Mouse (Mus musculus): Measurements from ENCODE around the gene Ptpn5. TPM values are rescaled to one million over a fixed set of nuclear protein-coding genes. Genes with fewer than 3 reads are reported as not detected.
A peak's percentile ranks its signal among the peaks of the same experiment; 100 is the strongest.

The Ptpn5 gene
- polyA plus RNA-seq, 1 experiment from 2014 or later, result 46.4 TPM

DNA sequence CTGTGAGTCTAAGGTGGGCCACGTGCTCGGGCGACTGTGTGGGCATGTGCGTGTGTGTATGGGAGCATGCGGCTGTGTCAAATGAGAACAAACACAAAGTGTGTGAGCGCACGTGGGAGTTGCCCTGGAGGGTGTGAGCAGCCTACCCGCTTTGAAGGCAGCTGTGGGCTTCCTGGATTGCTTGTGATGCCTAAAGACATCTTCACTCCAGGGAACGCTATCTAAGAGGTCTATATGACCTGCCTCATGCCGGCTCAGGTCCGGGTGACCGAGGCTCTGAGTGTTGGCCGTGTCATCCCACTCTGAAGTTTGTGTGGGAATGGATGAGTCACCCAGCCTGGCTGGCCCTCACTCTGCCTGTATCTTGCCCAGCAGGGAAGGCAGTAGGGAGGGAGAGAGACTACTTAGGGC is 24.7 kb downstream of the Ptpn5 start:
- H3K4me3 ChIP-seq, result no peak overlapping the region
- no peak for ATAC-seq (ENCODE audit: low FRiP score, low read depth)
- H3K4me2 ChIP-seq (replicated peaks), result no peak overlapping the region
- no peak overlapping the region for H3K9ac ChIP-seq (replicated peaks)
- no peaks in the 10 kb centered on the region for H3K27me3 ChIP-seq
- H3K4me1 ChIP-seq, result no peaks in the 10 kb centered on the region
- H3K36me3 ChIP-seq, result 0 out of 2 replicates have a peak, but pooled peaks cover 7% of the 10 kb centered on the region
- no peaks in the 10 kb centered on the region for H3K9me3 ChIP-seq
- no peak overlapping the region for H3K27ac ChIP-seq (replicated peaks)
- 90% methylated on average over 13 of the region's 13 CpGs for WGBS

DNA sequence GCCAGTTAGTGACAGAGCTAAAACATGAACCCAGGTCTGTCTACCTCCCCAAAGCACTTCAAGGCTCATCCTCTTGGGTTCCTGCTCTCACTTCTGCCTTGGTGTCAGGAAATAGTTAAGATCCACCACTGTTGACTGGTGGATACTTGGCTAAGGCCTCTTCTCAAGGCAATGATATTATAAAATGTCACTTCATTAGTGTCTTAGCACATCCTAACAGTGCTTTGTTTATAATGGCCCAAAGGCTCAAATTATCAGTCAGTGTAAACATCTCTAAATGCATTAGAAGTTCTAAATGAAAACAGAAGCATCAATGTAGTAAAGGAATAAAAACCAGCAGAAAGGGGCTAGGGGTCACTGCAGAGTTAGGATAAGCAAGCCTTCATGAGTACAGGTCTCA is 26.5 kb downstream of the Ptpn5 start:
- Histone ChIP-seq H3K4me3 (no peak overlapping the region), H3K4me2 (replicated peaks) (no peak overlapping the region), H3K27me3 (no peaks in the 10 kb centered on the region), H3K4me1 (no peaks in the 10 kb centered on the region), H3K9ac (replicated peaks) (no peak overlapping the region), H3K27ac (replicated peaks) (no peak overlapping the region), H3K9me3 (no peaks in the 10 kb centered on the region), H3K36me3 (0 out of 2 replicates have a peak, but pooled peaks cover 7% of the 10 kb centered on the region)
- ATAC-seq (ENCODE audit: low FRiP score, low read depth), result no peak

DNA sequence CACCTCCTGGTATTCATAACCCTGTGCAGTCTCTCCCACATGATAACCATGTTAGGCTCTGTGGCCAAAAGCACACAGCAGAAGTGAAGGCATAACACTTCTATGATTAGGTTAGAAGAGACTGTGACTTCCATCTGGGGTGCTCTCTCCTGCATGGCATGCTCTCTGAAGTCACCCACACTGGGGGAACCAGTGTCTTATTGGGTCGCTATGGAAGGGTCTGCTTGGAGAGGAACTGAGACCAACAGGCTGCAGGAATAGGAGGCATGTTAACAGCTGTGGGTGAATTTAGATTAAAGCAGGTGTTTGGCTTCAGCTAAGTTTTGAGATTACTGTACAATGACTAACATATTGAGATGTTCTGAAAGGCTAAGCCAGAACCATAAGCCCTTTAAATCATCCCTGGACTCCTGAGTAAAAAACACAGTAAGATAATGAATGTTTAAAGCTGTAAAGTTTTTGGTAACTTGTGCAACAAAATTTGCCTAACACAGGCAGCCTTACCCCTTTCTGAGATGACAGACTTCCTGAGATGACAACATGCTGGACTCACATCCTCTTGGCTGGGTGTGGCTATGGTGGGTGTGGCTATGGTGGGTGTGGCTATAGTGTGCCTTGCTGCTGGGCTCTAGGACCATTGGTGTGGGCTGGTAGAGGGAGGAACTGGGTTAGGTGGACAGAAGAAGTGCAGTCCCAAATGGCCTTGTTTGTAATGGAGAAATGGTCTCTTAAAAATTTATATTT is 29.6 kb downstream of the Ptpn5 start:
- Histone ChIP-seq H3K9ac (replicated peaks) (no peak overlapping the region), H3K27ac (replicated peaks) (no peak overlapping the region), H3K9me3 (no peaks in the 10 kb centered on the region), H3K4me3 (no peak overlapping the region), H3K4me2 (replicated peaks) (no peak overlapping the region), H3K4me1 (no peaks in the 10 kb centered on the region), H3K27me3 (no peaks in the 10 kb centered on the region), H3K36me3 (no peaks in the 10 kb centered on the region)
- no peak for ATAC-seq (ENCODE audit: low FRiP score, low read depth)
- 73% methylated on average over 1 of the region's 1 CpGs for WGBS

DNA sequence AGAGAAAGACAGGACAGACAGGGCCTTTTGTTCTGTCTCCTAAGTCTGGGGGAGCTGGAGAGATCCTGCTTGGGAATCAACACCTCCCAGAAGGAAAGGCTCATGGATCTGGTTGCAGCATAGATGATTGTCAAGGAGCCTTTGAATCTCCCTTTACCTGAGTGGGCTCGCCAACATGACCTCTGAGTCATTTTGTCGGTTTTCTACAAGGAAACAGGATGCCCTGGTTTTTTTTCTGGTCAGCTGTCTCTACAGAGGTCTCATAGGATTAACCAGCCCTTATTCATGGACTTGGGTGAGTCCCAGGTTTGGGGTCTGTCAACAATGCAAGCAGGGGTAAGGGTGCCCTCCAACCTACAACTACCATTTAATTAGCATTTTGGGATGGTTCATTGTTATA is 30.5 kb downstream of the Ptpn5 start:
- Histone ChIP-seq H3K27me3 (no peaks in the 10 kb centered on the region), H3K9me3 (no peaks in the 10 kb centered on the region), H3K36me3 (no peaks in the 10 kb centered on the region), H3K4me2 (replicated peaks) (no peak overlapping the region), H3K27ac (replicated peaks) (no peak overlapping the region), H3K9ac (replicated peaks) (no peak overlapping the region), H3K4me1 (no peaks in the 10 kb centered on the region), H3K4me3 (no peak overlapping the region)
- ATAC-seq (ENCODE audit: low FRiP score, low read depth), result no peak
- 74% methylated on average over 2 of the region's 2 CpGs for WGBS

DNA sequence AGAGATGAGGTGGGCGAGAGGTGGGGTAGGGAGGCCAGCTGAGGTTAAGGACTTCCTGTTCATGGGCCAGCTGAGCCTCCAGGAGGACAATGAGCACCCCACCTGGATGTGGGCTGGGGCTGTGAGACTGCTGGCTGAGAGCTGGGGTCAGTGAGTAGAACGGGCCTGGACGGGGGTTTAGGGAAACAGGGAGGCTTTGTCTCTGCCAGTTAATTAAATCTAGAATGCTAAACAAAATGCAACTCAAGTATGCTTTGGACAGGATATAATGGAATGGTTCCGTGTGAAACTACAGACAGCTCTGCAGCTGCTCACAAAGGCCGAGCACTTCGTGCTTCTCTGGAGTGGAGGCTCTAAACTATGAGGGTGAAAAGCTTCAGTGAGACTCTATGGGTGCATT is 32.9 kb downstream of the Ptpn5 start:
- Histone ChIP-seq H3K9ac (replicated peaks) (no peak overlapping the region), H3K4me2 (replicated peaks) (no peak overlapping the region), H3K4me1 (no peaks in the 10 kb centered on the region), H3K27me3 (no peaks in the 10 kb centered on the region), H3K9me3 (no peaks in the 10 kb centered on the region), H3K4me3 (no peak overlapping the region), H3K27ac (replicated peaks) (no peak overlapping the region), H3K36me3 (no peaks in the 10 kb centered on the region)
- 60% methylated on average over 6 of the region's 6 CpGs for WGBS
- ATAC-seq (ENCODE audit: low FRiP score, low read depth), result no peak

DNA sequence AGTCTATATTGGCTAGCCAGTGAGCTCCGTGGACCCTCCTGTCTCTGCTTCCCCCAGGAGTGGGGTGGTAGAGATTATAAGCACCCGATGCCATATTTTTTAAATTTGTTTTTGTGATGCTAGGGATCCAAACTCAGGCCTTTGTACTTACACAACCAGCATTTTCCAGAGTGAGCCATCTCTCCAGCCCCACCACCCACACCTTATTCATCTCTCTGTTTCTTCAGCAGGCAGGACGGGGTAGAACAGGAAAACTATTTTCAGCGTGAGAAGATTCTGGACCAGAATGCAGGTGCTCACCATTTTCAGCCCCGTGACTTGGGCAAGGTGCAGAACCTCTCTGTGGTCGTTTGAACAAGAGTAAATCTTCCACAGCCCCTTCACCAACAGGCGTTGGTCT is 34.2 kb downstream of the Ptpn5 start:
- no peaks in the 10 kb centered on the region for H3K9me3 ChIP-seq
- H3K4me1 ChIP-seq, result no peaks in the 10 kb centered on the region
- no peaks in the 10 kb centered on the region for H3K27me3 ChIP-seq
- H3K4me3 ChIP-seq, result no peak overlapping the region
- no peak overlapping the region for H3K9ac ChIP-seq (replicated peaks)
- no peaks in the 10 kb centered on the region for H3K36me3 ChIP-seq
- 90% methylated on average over 7 of the region's 7 CpGs for whole genome bisulfite sequencing
- ATAC-seq (ENCODE audit: low FRiP score, low read depth), result no peak
- H3K4me2 ChIP-seq (replicated peaks), result no peak overlapping the region
- no peak overlapping the region for H3K27ac ChIP-seq (replicated peaks)

DNA sequence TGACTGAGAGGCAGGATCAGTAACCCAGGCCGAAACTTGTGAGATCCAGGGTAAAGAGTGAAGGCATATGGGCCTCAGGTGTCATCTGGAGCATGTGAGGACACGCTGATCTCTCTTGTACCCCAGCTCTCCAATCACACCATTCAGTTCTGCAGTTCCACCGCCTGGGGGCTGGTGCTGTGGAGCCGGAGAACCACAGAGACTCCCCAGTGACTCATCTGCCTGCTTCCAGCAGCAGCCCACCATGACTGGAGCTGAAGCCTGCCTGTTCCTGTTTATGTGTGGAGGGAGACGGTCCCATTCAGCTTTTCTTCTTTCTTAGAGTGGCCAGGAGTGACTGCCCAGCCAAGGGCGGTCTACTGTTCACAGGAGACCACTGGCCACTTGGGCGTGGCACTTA is 35.4 kb downstream of the Ptpn5 start:
- Histone ChIP-seq H3K4me1 (no peaks in the 10 kb centered on the region), H3K4me3 (no peak overlapping the region), H3K4me2 (replicated peaks) (no peak overlapping the region), H3K27me3 (no peaks in the 10 kb centered on the region), H3K9me3 (no peaks in the 10 kb centered on the region), H3K36me3 (no peaks in the 10 kb centered on the region), H3K9ac (replicated peaks) (no peak overlapping the region), H3K27ac (replicated peaks) (no peak overlapping the region)
- ATAC-seq (ENCODE audit: low FRiP score, low read depth), result no peak
- WGBS, result 65% methylated on average over 7 of the region's 7 CpGs

DNA sequence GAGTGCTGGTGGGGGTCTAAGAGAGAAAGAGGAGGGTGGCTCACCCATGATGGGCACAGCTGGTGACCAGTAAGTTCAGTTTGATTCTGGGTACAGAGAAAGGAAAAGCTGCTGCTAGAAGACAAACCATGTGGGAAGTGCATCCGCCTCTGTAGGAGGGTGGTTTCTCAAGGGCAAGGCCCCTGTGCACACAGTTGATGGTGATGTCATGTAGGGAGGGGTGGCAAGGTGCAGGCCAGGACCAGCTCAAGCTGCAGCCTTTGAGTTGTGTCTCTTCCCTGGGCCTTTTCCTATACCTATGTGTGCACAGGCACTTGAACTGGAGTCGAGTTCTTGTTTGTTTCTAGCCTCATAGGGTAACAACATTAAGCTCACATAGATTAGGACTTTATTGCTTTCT is 38.5 kb downstream of the Ptpn5 start:
- 87% methylated on average over 2 of the region's 2 CpGs for WGBS
- no peak overlapping the region for H3K4me3 ChIP-seq
- no peak overlapping the region for H3K4me2 ChIP-seq (replicated peaks)
- H3K27ac ChIP-seq (replicated peaks), result no peak overlapping the region
- ATAC-seq (ENCODE audit: low FRiP score, low read depth), result no peak
- no peak overlapping the region for H3K9ac ChIP-seq (replicated peaks)
- 0 out of 2 replicates have a peak, but pooled peaks cover 5% of the 10 kb centered on the region for H3K36me3 ChIP-seq
- no peaks in the 10 kb centered on the region for H3K9me3 ChIP-seq
- H3K27me3 ChIP-seq, result no peaks in the 10 kb centered on the region
- no peaks in the 10 kb centered on the region for H3K4me1 ChIP-seq

DNA sequence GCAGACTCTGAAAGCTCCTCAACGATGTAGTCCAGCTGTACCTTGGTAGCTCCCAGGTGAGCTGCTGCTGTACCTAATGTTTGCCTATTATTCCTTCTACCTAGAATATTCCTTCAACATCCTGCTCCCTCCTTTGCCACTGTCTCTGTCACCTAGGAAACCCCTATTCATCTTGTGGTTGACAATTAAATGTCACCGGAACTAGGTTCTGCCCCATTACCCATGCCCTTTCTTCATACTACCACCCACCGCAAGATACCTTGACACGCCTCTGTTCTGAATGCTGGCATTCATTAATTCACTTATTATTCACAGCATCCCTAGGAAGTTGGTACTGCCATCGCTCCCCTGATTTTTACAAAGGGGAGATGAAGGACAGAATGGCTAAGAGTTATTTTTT is 39.5 kb downstream of the Ptpn5 start:
- Histone ChIP-seq H3K27me3 (no peaks in the 10 kb centered on the region), H3K36me3 (0 out of 2 replicates have a peak, but pooled peaks cover 5% of the 10 kb centered on the region), H3K27ac (replicated peaks) (no peak overlapping the region), H3K4me1 (no peaks in the 10 kb centered on the region), H3K4me2 (replicated peaks) (no peak overlapping the region), H3K9me3 (no peaks in the 10 kb centered on the region), H3K4me3 (no peak overlapping the region), H3K9ac (replicated peaks) (no peak overlapping the region)
- WGBS, result 94% methylated on average over 5 of the region's 5 CpGs
- ATAC-seq (ENCODE audit: low FRiP score, low read depth), result no peak

DNA sequence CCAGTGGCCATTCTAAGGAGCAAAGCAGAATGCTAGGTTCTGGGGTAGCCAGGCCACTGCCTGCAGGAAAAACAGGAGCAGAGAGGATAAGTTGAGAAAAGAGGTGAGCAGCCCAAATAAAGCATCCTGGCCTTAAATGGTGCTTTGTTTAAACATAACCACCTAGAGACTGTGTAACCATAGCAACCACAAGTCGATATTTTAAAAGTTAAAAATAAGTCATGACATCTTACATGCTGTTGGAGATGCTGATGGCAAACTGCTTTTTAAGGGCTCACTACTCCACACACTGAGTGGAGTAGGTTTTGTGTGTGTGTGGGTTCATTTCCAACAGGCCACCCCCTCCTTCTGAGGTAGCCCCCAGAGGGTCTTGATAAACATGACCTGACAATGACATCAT is 48.4 kb downstream of the Ptpn5 start:
- H3K4me1 ChIP-seq, result no peaks in the 10 kb centered on the region
- H3K36me3 ChIP-seq, result peaks cover 13% of the 10 kb centered on the region; the same call in 1 of the 2 replicates
- 72% methylated on average over 1 of the region's 1 CpGs for WGBS
- no peaks in the 10 kb centered on the region for H3K9me3 ChIP-seq
- H3K27ac ChIP-seq (replicated peaks), result no peak overlapping the region
- H3K4me3 ChIP-seq, result no peak overlapping the region
- ATAC-seq (ENCODE audit: low FRiP score, low read depth), result no peak
- no peaks in the 10 kb centered on the region for H3K27me3 ChIP-seq
- H3K4me2 ChIP-seq (replicated peaks), result no peak overlapping the region
- H3K9ac ChIP-seq (replicated peaks), result no peak overlapping the region

DNA sequence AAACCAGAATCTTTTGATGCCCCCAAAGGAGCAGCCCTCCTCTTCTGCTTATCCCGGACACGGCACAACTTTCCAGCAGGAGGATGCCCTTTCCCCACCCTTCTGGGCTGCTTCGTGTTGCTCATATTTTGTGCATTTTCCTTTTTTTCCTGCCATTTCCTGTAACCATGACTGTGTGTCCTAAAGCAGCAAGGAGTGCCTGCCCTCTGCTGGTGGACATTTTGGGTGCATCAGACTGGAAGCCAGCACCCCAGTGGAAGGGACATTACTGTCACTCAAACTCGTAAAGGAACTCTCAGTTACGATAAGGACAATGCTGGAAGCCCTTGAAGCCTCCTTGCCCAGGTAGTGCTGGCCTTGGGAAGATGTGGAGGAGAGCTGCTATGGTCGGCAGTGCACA is 52.2 kb downstream of the Ptpn5 start:
- H3K27ac ChIP-seq (replicated peaks), result no peak overlapping the region
- no peak overlapping the region for H3K4me3 ChIP-seq
- peak; percentile 28; the same call in 1 of the 2 replicates for ATAC-seq (ENCODE audit: low FRiP score, low read depth)
- H3K27me3 ChIP-seq, result no peaks in the 10 kb centered on the region
- H3K4me1 ChIP-seq, result no peaks in the 10 kb centered on the region
- no peak overlapping the region for H3K4me2 ChIP-seq (replicated peaks)
- peaks cover 9% of the 10 kb centered on the region; the same call in 1 of the 2 replicates for H3K36me3 ChIP-seq
- 61% methylated on average over 6 of the region's 6 CpGs for WGBS
- no peak overlapping the region for H3K9ac ChIP-seq (replicated peaks)
- H3K9me3 ChIP-seq, result no peaks in the 10 kb centered on the region

DNA sequence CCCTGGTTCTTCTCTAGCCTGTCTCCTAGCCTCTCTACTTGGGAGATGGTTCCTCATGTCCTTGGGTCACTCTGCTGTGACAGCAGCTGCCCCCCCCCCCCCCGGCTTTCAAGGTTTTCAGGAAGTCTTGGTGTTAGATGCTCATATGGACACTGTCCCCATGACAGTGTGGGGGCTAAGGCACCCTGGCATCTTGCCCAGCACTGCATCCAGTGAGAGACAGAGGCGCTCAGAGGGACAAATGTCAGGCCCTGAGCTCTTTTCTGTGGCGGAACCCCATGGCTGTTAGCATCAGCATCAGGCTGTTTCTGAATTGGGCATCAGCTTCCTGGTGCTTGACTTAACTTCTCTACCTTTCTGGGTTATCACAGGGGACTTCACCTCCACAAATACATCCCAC is 52.6 kb downstream of the Ptpn5 start:
- no peak for ATAC-seq (ENCODE audit: low FRiP score, low read depth)
- Histone ChIP-seq H3K4me2 (replicated peaks) (no peak overlapping the region), H3K4me3 (no peak overlapping the region), H3K27me3 (no peaks in the 10 kb centered on the region), H3K27ac (replicated peaks) (no peak overlapping the region), H3K36me3 (peaks cover 9% of the 10 kb centered on the region; the same call in 1 of the 2 replicates), H3K4me1 (no peaks in the 10 kb centered on the region), H3K9me3 (no peaks in the 10 kb centered on the region), H3K9ac (replicated peaks) (no peak overlapping the region)
- WGBS, result 72% methylated on average over 3 of the region's 3 CpGs

DNA sequence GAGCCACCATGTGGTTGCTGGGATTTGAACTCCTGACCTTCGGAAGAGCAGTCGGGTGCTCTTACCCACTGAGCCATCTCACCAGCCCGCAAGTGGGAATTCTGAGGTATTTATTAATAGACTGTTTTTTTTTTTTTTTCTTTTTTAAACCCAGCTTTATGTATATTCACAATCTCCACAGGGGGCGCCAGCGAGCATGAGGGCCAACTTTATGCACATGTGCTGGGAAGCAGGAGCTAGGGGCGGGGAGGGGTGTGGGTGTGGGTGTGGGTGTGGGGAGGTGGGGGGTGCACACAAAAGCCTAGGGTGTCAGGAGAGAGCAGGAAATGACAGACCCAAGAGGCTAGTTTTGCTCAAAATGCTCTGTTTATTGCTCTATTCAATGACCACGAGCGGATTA is 56.0 kb downstream of the Ptpn5 start:
- no peak for ATAC-seq (ENCODE audit: low FRiP score, low read depth)
- no peaks in the 10 kb centered on the region for H3K27me3 ChIP-seq
- WGBS, result 71% methylated on average over 8 of the region's 8 CpGs

More for the DNA sequence above, 56.0 kb downstream of the Ptpn5 start:
- H3K9ac ChIP-seq (replicated peaks), result no peak overlapping the region
- H3K9me3 ChIP-seq, result no peaks in the 10 kb centered on the region
- no peak overlapping the region for H3K27ac ChIP-seq (replicated peaks)
- no peaks in the 10 kb centered on the region for H3K36me3 ChIP-seq
- H3K4me1 ChIP-seq, result peaks cover 4% of the 10 kb centered on the region; the same call in 1 of the 2 replicates
- H3K4me3 ChIP-seq, result no peak overlapping the region
- H3K4me2 ChIP-seq (replicated peaks), result no peak overlapping the region
